Mouse (Mus musculus) urinary bladder, postnatal 36 days (tissue): ENCODE measurements around the gene Haghl.
A peak's percentile ranks its signal among the peaks of the same experiment; 100 is the strongest.
"Not testable (repeated sequence)": the region's sequence is repeated elsewhere in the genome, so short reads cannot be mapped to it uniquely, and the experiment has no call there.

ENCODE experiments used
- DNase-seq, 2 experiments: peaks; one replicate each; pipeline ENCODE4 v3.0.0; 2022; ENCODE audit warnings: low spot score in 2 of 2, mixed read lengths in 1 of 2

Gene Haghl

DNA sequence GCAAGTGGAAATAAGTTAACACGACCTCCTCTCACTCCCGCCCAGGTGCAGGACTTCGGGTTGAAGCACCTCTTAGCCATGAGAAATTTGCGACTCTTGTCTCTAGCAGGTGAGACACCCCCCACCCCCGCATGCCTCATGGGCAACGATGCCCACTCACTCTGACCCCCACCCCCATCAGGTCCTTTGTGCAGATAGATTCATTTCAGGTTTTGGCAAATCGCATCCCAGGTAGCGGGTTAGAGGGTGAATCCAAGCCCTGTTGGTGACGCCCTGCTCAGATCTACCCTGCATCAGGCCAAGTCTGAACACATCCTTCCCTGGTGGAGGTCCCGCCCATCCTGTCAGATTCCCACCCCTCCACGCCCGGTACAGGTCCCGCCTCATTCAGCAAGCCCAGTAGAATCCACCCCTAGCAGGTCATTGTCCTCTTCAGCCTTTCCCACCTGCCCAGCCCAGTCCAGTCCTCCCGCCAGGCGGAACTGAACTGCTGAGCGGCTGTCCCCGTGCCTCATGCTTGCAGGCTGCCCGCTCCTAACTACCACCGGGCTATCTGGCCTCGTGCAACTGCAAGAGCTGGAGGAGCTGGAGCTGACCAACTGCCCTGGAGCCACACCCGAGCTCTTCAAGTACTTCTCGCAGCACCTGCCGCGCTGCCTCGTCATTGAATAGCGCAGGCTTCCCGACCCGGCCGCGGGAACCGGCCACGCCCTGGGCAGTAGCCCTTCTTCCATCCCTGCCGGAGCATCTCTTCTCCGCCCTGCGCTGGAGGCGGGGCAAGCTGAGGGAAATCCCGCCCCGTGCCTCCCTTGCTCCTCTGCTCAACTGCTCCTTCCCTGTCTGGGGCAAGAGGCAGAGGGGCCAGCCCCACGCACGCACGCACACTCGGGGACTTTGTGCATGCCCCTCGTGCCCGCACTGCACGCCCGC is 33.6 kb upstream of the Haghl start:
- no peak for DNase-seq

DNA sequence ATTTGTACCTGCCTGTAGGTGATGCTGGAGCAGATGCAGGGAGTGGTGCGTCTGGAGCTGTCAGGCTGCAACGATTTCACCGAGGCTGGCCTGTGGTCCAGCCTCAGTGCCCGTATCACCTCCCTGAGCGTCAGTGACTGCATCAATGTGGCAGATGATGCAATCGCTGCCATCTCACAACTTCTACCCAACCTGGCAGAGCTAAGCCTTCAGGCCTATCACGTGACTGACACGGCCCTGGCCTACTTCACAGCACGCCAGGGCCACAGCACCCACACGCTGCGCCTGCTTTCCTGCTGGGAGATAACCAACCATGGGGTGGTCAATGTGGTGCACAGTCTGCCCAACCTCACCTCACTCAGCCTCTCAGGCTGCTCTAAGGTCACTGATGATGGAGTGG is 32.2 kb upstream of the Haghl start:
- no peak for DNase-seq

DNA sequence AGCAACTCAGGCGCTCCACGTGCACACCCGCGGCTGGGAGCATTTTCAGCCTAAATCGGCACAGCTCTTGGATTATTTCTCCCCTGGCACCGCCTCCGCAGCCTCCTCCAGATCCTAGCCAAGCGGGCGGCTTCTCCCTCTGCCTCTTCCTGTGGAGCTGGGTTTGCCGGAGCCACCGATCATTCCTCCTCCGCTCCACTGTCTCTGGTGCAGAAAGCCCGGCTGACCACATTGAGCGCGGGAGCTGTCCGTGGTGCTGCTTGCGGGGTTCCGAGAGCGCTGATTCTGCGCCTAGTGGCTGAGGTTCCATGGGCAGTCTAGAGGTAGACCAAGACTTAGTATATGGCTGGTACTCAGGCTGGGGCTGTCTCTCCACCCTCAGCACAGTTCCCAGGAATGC is 28.0 kb upstream of the Haghl start:
- DNase-seq = peak; percentile 72 to 84

DNA sequence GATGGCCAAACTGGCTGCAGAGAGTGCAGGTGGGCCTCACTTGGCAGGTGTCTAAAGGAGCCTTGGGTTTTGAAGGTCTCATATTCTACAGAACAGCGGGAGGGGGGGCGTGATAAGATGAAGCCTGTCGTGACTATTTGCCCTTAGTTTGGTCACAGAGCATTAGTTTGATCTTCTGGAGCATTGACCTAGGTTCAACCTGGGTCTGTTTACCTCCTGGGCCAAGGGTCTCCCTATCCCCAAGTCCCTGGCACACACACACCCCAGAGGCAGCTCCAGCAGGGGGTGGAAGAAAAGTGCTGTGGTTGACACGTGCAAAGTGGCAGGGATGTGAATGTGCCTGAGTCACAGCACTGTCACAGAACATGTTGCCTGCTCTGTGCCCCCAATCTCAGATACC is 25.4 kb upstream of the Haghl start:
- DNase-seq = no peak

DNA sequence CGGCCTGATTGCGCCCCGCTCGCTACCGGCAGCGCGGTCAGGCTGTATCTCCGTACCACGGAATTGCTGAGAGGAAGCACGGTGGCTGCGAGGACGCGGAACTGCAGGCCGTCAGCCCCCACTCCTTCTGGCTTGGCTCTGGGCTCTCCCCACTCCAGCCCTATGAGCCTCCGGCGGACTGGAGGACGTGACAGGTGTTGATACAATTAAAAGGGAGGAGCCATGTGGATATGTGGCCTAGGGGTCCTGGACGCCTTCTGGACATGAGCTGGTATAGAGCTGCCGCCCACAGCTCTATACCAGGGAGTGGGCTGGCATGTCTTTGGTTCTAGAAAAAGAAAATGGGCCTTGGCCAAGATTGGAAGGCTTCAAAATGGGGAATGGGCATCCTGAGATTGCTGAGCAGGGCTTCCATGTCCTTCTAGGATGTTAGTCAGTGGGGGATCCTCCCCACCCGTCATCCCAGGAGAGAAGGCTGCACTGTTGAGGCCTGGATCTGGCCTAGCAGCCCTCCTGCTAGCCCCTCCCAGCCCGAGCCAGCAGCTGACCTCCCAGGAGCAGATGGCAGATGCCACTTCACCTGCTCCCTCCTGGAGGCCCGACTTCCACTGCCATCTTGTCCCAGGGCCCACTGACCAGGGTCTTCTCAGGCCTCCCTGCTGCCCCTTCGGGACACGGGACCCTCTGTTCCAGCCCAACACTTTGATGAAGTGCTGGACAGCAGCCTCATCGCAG is 24.3 kb upstream of the Haghl start:
- DNase-seq = no peak

DNA sequence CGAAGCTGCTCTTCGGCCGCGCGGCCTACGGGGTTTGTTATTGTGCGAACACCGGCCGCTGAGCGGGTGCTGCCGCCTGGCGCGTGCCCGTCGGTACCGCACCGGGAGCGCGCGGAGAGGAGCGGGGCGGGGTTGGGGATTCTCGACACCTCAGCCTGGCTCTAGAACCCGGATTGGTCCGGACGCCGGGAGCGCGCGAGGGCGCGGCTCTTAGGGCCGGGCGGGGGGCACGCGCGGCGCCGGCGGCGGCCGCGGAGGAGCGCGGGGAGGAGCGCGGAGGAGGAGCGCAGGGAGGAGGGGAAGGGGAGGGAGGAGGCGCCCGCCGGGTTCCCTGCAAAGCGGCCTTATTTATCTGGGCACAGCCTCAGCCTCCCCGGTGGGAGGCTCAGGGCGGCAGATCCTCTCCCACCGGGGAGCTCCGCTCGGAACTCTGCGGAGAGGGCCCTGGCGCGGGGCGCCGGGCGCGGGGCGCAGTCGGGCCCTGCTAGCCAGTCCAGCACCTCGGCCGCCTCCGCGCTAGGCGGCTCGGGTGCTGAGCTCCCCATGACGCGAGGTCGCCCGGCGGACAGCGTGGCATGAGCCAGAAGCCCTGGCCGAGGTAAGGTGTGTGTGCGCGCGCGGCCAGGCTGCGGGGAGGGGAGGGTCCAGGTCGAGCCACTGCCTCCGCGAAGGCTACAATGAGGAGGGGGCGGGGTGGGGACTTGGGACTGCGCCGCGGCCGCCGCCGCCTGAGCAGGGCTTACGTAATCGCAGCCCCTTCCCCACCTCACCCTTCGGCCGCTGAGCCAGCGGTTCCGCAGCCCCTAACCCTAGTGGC is 23.5 kb upstream of the Haghl start, which contains the start of gene Fbxl16:
TSS of gene Fbxl16 (plus strand) at position 297 of the 817 bp plus-strand sequence.
- peak in 1 of 2 experiments; percentile 66 for DNase-seq

DNA sequence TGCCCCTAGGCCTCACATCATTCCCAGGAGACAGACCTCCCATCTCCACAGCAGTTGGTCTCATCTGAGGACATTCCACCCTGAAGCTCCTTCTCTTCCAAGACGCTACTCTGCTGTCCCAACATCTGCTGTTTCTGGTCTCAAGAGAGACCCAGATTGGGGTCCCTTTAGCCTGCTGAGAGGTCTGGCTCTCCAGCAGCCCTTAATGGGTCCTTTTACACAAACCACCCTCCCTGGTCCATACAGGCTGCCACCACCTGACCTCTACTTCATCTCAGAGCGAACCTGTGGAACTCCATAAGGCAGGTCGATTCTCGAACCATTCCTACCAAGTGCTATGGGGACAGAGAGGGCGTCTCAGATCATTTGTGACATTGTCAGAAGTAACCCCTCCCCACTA is 22.6 kb upstream of the Haghl start:
- DNase-seq = no peak

DNA sequence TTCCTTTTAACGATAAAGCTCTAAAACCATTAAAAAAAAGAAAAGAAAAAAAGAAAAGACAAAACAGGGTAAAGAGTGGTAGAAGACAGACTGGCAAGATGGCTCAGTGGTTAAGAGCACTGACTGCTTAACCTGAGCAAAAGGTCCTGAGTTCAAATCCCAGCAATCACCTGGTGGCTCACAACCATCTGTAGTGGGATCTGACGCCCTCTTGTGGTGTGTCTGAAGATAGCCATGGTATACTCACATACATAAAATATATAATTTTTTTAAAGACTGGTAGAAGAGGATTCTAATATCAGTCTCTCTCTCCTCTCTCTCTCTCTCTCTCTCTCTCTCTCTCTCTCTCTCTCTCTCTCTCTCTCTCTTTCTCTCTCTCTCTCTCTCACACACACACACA is 22.0 kb upstream of the Haghl start:
- not testable (repeated sequence) for DNase-seq

DNA sequence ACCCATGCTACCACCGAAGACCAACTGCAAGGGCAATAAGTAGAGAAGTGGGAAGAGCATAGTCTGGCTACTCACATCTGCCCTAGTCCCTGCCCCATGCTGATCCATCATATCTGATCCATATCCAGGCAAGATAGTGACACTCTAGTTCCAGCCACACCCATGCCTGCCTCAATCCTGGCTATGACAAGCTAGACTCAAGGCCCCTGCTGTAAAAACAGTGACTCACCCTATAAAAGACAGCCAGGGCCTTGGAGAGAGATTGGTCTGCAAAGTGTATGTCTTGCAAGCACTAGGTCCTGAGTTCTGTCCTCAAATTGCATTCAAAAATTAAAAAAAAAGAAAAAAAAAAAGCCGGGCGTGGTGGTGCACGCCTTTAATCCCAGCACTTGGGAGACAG is 21.0 kb upstream of the Haghl start:
- DNase-seq = no peak

DNA sequence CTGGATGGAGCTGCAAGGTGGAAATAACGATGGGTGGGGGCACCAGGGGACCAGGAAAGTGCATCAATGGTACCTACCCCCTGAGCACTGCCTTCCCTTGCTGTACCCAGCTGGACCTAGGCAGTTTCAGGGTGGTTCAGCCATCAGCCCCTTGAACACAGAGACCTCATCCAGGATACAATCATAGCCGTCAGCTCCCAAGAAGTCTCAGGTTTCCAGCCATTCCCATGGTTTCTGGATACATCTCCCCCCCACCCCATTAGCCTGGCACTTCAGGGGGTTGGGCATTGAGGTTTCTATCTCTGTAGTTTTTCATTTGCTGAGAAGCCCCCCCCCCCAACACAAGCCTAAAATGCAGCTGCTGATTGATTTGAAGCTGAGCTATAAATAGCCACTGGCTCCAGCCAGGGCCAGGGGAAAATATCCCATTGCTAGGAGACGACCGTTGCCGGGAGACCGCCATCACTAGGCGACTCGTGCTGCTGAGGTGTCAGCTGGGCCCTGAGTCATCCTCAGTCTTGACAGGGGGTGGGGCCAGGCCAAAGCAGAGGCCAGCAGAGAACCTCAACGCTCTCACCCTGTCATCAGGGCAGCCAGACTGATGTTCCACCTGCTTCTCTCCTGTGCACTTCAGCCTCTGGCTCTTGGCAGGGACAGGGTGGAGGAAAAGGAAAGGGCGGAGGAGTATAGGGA is 17.5 kb upstream of the Haghl start:
- no peak for DNase-seq

DNA sequence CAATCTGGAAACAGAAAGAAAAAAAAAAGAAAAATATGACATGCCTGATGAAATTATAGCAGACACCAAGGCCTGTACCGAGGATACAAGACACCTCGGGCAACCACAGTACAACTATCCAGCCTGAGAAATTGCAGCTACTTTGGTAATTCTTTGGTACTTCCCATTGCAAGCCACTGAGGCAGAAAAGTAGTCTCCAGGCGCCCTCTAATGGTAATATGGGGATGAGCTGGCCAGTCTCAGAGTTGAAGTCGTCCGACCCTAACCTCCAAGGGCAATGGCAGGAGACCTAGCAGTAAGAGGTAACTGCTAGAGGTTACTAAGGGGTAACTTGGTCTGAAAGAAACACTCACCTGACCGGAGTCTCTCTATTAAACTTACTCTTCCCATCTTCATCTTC is 15.6 kb upstream of the Haghl start:
- peak in 1 of 2 experiments; percentile 57 for DNase-seq

DNA sequence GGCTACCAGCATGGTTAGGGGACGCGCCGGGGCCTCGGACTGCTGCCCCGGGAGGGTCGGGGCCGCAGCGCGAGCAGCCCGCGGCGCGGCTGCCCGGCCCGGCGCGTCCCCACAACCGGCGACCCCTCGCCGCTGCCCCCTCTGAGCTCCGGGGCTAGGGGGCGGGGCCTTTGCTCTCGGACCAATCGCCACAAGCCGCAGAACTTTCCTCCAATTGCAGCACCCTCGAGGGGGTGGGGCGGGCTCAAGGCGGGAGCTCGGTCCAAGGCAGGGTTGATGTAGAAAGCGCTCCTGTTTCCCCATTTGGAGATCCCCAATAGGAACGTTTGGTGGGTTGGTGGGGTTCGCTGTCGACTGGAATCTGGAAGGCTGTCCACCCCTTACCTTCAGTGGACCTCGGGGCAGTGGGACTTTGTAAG is 11.5 kb upstream of the Haghl start, which contains the start of gene Metrn:
TSS of gene Metrn (minus strand) at position 186 of the 419 bp plus-strand sequence.
- DNase-seq = peak; percentile 76 to 84

DNA sequence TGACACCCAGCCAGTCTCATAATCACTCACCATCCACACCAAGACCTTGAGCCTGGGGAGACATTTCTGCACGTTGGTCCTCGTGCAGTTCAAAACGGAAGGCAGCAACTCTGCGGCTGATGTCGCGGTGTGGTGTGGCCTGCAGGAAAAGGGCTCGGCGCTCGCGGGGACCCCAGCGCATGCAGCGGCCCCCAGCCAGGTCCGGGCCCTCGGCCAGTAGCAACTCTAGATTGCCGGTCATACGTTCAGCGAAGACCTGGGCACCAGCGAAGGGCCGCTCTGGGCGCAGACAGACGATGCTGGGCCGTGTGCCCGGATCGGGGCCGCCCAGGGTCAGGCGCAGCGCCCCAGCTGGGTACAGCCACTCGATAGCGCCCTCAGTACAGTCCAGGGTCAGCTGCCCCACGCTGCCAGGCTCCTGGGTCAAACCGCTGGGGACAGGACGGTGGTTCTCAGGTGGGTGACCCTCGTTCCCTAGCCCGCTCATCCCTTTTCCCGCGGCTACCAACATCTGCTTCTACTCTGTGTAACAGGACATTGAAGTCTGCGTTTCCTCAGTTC is 10.8 kb upstream of the Haghl start:
- DNase-seq = no peak

DNA sequence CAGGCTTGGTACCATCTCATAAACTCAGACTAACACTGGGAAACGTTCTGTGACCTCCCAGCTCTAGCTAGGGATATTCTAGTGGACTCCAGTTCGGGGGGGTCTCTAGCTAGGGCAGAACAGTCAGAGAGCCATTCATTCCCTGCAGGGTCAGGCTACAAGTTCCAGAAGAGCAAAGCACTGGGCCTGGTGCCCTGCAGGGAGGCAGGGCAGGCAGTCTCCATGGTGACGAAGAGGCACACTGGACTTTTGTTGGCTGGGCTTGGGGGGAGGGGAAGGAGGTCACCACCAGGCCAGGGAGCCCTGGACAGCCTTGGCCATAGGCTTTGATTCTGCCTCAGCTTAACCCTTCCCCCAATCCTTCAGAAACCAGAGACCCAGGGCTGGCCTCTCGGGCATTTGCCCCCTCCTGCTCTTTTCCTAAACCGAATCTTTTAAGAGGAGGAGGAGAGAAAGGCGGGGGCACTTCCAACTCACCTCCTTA is 10.2 kb upstream of the Haghl start, which contains the start of gene AC134908.4:
TSS of gene AC134908.4 (minus strand) at position 51 of the 484 bp plus-strand sequence.
- DNase-seq = no peak

DNA sequence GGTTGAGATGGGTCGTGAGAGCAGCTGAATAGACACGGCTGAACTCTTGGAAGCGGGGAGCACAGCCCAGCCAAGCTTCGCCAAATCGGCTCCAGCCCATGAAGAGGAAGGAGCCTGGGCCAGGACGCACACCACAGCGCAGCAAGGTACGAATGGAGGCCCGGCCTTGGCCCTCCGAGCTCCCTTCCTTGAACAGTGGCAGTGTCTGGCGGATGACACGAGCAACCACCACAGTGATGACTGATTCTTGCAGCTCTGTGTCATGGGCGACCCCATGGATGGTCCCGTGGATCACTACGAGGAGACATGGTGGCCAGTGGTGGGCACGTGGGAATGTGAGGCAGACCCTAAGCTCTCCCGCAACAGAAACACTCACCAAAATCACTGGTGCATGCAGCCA is 9.5 kb upstream of the Haghl start:
- DNase-seq = no peak

DNA sequence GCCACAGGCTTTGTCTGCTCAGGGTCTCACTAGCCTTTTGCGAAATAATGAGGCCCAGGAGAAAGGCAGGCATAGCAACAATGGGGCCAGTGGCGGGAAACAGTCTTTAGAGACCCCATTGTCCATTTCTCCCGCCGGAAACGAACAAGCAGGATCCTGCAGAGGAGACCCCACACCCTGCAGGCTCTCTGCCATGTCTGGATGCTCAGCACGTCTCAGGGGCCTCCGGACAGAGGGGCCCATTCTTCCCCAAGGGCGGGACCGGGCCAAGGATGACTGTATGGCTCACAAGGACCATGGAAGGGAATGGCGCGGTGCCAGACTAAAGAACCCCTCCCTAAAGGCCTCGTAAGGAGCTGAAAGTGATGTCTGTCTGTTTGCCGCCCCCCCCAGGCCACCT is 8.7 kb upstream of the Haghl start:
- no peak for DNase-seq

DNA sequence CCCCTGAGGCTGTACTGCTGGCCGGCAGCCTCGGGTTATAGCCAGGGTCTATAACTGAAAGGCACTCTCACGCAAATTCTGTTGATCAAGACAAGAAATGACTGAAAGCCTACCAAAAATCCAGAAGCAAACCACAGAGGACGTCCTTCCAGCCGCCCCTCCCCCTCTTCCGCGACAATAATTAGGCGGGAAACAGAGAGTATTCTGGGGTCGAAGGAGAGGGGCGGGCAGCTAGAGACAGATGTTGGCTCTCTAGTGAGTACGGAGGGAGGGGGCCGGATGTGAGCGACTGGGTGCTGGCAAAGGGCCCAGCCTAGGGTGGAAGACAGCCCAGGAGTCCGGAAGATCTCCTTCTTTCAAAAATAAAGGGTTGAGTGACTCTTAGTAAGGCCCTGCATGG is 7.1 kb upstream of the Haghl start, which contains the start of gene Fam173a:
TSS of gene Fam173a (minus strand) at position 287 of the 400 bp plus-strand sequence.
- peak; percentile 33 to 69 for DNase-seq

DNA sequence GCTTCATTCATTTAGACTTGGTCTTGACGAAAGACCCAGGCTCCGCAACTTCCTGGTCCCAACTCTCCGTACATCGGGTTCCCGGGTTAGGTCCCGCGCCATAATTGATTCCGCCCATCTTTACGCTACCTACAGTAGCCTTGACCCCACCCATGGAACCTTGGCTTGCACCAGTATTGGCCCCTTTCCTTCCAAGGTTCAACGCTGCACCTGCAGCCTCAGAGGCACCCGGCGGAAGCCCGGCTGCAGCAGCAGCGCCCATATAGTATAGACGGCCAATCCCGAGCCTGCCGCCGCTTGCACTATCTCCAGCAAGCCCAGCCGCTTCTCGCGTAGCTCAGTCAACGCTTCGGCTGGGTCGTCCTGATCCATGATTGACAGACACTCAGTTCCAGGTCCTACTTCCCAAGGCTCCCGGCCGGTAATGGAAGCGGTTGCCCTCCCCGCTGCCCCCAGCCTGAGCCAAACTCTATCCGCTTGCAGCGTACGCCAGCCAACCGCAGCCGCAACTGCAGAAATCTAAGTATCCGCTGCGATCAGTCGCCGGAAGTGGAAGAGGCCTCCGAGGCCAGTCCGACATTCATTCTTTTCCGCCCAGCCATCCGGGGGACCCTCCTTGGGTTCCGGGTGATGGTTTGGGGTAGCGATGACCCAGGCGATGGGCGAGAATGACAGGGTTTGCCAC is 6.5 kb upstream of the Haghl start:
- DNase-seq = peak; percentile 81 to 84

DNA sequence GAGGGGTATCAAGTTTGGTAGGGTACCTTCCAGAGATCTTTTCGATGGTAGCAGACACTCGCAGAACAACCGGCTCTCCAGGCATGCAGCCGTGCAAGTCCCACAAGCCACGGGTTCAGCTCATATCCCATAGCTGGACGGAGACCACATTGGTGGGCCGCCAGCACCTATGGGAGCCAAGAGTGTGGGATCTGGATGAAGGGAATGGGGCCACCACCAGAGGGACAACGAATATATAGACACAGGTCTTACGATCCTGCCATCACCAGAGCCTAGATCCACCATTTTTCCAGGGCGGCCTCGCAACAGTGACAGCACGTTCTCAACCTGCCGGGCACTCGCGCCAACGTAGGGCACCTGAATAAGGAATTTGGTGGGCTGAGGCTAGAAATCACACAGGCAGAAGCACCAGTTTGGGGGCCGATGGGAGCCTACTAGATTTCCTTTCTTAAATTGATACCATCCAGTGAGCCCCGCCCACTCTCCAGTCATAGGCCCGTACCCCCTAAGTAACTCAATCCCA is 5.9 kb upstream of the Haghl start:
- DNase-seq = no peak
